Mouse (Mus musculus): ENCODE results near the gene 2310033P09Rik.

Gene 2310033P09Rik

GRCm38 (mm10) chr11:59228122-59228953 is 20.2 kb downstream of the 2310033P09Rik start, which contains the start of gene Arf1:
Gene Arf1, minus strand, starts transcription at chr11:59228270.
- DNase-seq (ENCODE audit: low read depth, low spot score): peak; percentile 96

GRCm38 (mm10) chr11:59230144-59230760 is 22.1 kb downstream of the 2310033P09Rik start:
- DNase-seq (ENCODE audit: low read depth, low spot score): peak; percentile 70

- no peak for DNase-seq (ENCODE audit: low read depth, low spot score)
These were observed 24.7 kb downstream of the 2310033P09Rik start for GRCm38 (mm10) chr11:59232797-59233196.

GRCm38 (mm10) chr11:59238525-59239427 is 30.7 kb downstream of the 2310033P09Rik start:
- DNase-seq (ENCODE audit: low read depth, low spot score): peak; percentile 50

- no peak for DNase-seq (ENCODE audit: low read depth, low spot score)
These were observed 31.3 kb downstream of the 2310033P09Rik start for GRCm38 (mm10) chr11:59239428-59239785.

GRCm38 (mm10) chr11:59239796-59240195 is 31.7 kb downstream of the 2310033P09Rik start:
- DNase-seq (ENCODE audit: low read depth, low spot score): no peak

- DNase-seq (ENCODE audit: low read depth, low spot score): no peak
These were observed 33.7 kb downstream of the 2310033P09Rik start for GRCm38 (mm10) chr11:59241841-59242240.

GRCm38 (mm10) chr11:59243856-59244255 is 35.7 kb downstream of the 2310033P09Rik start:
- no peak for DNase-seq (ENCODE audit: low read depth, low spot score)

GRCm38 (mm10) chr11:59248101-59248500 is 40.0 kb downstream of the 2310033P09Rik start:
- DNase-seq (ENCODE audit: low read depth, low spot score): no peak

- DNase-seq (ENCODE audit: low read depth, low spot score): no peak
These were observed 51.5 kb downstream of the 2310033P09Rik start for GRCm38 (mm10) chr11:59259647-59260046.

All from A20 (cell line).